Mouse (Mus musculus) embryo, embryonic 9.5 days (tissue): Measurements from ENCODE around the gene Ap1g2.

ENCODE experiments used
- DNase-seq: peaks from one replicate; pipeline ENCODE4 v3.0.0-alpha.2; 2017; ENCODE audit errors: extremely low spot score

The Ap1g2 gene

GRCm38 (mm10) chr14:55055167-55055834, 51.1 kb downstream of the Ap1g2 start:
- no peak for DNase-seq

DNA sequence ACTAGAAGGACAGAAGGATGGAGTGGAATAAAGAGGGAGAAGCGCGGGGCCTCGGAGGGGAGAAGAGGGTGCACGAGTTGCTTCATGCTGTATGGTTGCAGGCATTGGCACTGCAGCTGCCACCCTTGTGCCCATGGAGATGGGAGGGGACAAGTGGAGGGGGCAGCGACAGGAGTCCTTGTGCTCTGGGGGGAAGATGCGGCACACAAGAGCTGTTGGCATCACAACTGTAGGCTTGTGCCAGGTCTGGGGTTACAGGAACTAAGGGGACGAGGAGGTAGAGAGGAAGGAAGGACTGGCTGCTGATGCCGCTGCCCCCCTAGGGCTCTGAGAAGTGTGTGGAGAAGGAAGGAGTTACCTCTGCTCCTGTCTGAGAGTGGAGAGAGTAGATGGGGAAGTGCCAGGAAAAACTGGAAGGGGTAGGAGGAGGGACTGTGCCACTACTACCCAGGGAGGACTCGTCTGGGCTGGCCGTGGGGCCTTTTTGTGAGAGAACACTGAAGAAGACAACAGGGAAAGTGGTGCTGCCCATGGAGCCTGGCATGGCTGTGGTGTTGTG, 52.1 kb downstream of the Ap1g2 start:
- DNase-seq, result no peak

DNA sequence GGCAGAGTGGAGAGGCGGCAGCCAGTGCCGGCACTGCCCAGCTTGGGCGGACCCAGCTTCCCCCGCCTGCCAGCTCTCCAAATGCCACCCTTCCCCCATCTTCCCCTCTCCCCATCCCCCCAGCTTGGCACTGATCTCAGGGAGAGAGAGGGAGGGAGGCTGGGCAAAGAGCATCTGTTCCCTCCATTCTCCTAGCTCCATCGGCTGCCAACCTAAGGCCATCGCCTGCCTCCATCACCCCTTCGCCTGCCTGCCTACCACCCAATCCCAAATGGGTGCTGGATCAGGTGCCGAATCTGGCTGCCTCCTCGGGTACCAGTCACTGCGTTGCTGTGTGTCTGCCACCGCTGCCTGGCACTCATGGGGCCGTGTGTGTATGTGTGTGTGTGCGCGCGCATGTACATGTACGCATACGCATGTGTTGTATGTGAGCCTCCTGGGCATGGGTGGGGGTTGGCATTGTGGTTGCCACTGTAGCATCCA, 52.6 kb downstream of the Ap1g2 start:
- DNase-seq, result no peak

GRCm38 (mm10) chr14:55053050-55053449, 53.3 kb downstream of the Ap1g2 start:
- no peak for DNase-seq

DNA sequence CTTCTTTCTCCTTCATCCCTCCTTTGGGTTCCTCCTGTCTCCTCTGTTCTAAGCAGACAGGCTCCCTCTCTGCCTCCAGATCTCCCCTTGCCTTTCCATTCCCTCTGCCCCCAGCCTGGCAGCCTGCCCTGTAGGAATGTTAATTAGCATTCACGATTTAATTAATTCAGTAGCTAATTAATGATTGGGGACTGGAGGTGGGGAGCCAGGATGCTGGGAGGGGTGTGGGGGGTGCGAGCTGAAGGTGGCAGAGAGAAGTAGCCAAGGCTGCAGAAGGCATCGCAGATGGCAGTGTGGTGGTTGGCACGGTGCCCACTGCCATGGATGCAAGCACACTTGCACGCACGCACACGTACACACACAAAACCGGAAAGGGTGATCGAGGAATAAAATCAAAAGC, 53.9 kb downstream of the Ap1g2 start:
- DNase-seq, result no peak
